Mouse (Mus musculus): Measurements from ENCODE around the gene Baiap2l2. TPM values are rescaled to one million over a fixed set of nuclear protein-coding genes. Genes with fewer than 3 reads are reported as not detected.

Baiap2l2 gene
- polyA plus RNA-seq (2014; fragmentation: Nextera tagmentation; extraction: Ambion mirVana): 6.1 and 10.3 TPM in 2 replicates

DNA sequence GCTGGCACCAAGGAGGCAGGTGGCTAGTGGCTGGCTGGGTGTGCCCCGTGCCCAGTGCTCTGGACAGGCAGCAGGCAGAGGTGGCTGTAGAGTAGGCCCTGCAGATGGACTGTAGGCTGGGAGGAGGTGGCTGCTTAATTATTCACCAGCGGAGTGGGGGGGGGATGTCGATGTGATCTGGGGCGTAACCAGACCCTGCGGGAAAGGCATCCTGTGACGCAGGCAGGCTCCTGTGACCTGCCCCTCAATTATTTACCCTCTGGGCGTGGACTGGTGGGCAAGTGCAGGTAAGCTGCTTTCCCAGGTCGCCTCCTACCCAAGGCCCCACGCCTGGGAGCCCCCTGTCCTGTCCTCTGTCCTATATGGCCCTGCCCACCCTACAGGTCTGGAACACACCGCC lies at the start of gene Baiap2l2:
TSS of gene Baiap2l2 (minus strand) at position 139 of the 400 bp plus-strand sequence.
- H3K27ac ChIP-seq (ENCODE audit: low read depth, low read length): no peak within 1 kb of the TSS
- H3K9me3 ChIP-seq (ENCODE audit: control insufficient read depth, low read length): no peaks in the 10 kb centered on the region
- H3K36me3 ChIP-seq (ENCODE audit: control insufficient read depth, insufficient read depth, low read length): peaks cover 9% of the 10 kb centered on the region
- no peaks in the 10 kb centered on the region for H3K27me3 ChIP-seq (ENCODE audit: control insufficient read depth, insufficient read depth, low read length)
- H3K9ac ChIP-seq (ENCODE audit: low read depth, low read length): no peak within 1 kb of the TSS; the same call in 1 of the 2 replicates
- no peak within 1 kb of the TSS for H3K4me2 ChIP-seq (replicated peaks; ENCODE audit: low read depth, low read length)
- H3K4me1 ChIP-seq (ENCODE audit: control insufficient read depth, insufficient read depth, low read length): 0 out of 2 replicates have a peak, but pooled peaks cover 9% of the 10 kb centered on the region
- peak; percentile 80 for ATAC-seq (ENCODE audit: low FRiP score, low TSS enrichment)
- 45% methylated on average over 10 of the region's 10 CpGs for WGBS
- no peak within 1 kb of the TSS for H3K4me3 ChIP-seq (ENCODE audit: low read length)

- no peaks in the 10 kb centered on the region for H3K27me3 ChIP-seq (ENCODE audit: control insufficient read depth, insufficient read depth, low read length)
- 59% methylated on average over 4 of the region's 4 CpGs for WGBS
- H3K4me2 ChIP-seq (replicated peaks; ENCODE audit: low read depth, low read length): no peak overlapping the region
- H3K36me3 ChIP-seq (ENCODE audit: control insufficient read depth, insufficient read depth, low read length): no peaks in the 10 kb centered on the region
- ATAC-seq (ENCODE audit: low FRiP score, low TSS enrichment): no peak
- no peak overlapping the region for H3K4me3 ChIP-seq (ENCODE audit: low read length)
- no peaks in the 10 kb centered on the region for H3K9me3 ChIP-seq (ENCODE audit: control insufficient read depth, low read length)
- H3K27ac ChIP-seq (ENCODE audit: low read depth, low read length): no peak overlapping the region
- no peaks in the 10 kb centered on the region for H3K4me1 ChIP-seq (ENCODE audit: control insufficient read depth, insufficient read depth, low read length)
- no peak overlapping the region for H3K9ac ChIP-seq (ENCODE audit: low read depth, low read length)
Measured at GRCm38 (mm10) chr15:79333409-79333808, 48.1 kb upstream of the Baiap2l2 start.

DNA sequence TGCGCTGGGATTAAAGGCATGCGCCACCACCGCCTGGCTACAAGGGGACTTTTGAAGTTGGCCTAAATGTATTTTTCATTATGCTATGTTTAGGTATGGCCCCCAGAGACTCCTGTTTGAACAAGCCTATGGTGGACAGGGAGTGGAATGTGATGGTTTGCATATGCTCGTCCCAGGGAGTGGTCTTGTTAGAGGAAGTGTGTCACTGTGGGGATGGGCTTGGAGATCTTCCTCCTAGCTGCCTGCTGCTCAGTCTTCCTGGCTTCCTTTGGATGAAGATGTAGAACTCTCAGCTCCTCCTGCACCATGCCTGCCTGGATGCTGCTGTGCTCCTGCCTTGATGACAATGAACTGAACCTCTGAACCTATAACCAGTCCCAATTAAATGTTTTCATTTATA lies 45.2 kb upstream of the Baiap2l2 start:
- Histone ChIP-seq H3K4me2 (replicated peaks; ENCODE audit: low read depth, low read length) (no peak overlapping the region), H3K9me3 (ENCODE audit: control insufficient read depth, low read length) (no peaks in the 10 kb centered on the region), H3K36me3 (ENCODE audit: control insufficient read depth, insufficient read depth, low read length) (no peaks in the 10 kb centered on the region), H3K27me3 (ENCODE audit: control insufficient read depth, insufficient read depth, low read length) (no peaks in the 10 kb centered on the region), H3K4me1 (ENCODE audit: control insufficient read depth, insufficient read depth, low read length) (peaks cover 18% of the 10 kb centered on the region), H3K27ac (ENCODE audit: low read depth, low read length) (no peak overlapping the region), H3K9ac (ENCODE audit: low read depth, low read length) (no peak overlapping the region), H3K4me3 (ENCODE audit: low read length) (no peak overlapping the region)
- 56% methylated on average over 4 of the region's 4 CpGs for WGBS
- ATAC-seq (ENCODE audit: low FRiP score, low TSS enrichment): no peak

DNA sequence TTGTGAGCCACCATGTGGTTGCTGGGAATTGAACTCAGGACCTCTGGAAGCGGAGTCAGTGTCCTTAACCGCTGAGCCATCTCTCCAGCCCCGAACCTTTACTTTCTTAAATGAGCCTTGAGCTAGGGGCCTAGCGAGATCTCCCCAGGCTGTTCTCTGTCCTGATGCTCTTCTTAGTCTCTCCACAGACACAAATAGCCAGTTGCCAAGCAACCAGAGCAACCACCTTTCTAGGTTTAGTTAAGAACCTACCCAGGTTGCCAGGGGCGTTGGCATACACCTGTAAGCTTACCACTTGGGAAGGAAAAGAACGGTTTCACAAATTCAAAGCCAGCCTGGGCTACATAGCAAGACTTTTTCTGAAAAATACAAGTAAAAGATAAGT lies 44.6 kb upstream of the Baiap2l2 start:
- H3K4me1 ChIP-seq (ENCODE audit: control insufficient read depth, insufficient read depth, low read length): peaks cover 18% of the 10 kb centered on the region
- no peak overlapping the region for H3K4me2 ChIP-seq (replicated peaks; ENCODE audit: low read depth, low read length)
- H3K4me3 ChIP-seq (ENCODE audit: low read length): no peak overlapping the region
- H3K36me3 ChIP-seq (ENCODE audit: control insufficient read depth, insufficient read depth, low read length): no peaks in the 10 kb centered on the region
- H3K9me3 ChIP-seq (ENCODE audit: control insufficient read depth, low read length): no peaks in the 10 kb centered on the region
- H3K27me3 ChIP-seq (ENCODE audit: control insufficient read depth, insufficient read depth, low read length): no peaks in the 10 kb centered on the region
- no peak for ATAC-seq (ENCODE audit: low FRiP score, low TSS enrichment)
- WGBS: 91% methylated on average over 6 of the region's 6 CpGs
- H3K27ac ChIP-seq (ENCODE audit: low read depth, low read length): 0 out of 2 replicates have a peak overlapping the region, but pooled peaks have one; percentile 47
- H3K9ac ChIP-seq (ENCODE audit: low read depth, low read length): no peak overlapping the region

DNA sequence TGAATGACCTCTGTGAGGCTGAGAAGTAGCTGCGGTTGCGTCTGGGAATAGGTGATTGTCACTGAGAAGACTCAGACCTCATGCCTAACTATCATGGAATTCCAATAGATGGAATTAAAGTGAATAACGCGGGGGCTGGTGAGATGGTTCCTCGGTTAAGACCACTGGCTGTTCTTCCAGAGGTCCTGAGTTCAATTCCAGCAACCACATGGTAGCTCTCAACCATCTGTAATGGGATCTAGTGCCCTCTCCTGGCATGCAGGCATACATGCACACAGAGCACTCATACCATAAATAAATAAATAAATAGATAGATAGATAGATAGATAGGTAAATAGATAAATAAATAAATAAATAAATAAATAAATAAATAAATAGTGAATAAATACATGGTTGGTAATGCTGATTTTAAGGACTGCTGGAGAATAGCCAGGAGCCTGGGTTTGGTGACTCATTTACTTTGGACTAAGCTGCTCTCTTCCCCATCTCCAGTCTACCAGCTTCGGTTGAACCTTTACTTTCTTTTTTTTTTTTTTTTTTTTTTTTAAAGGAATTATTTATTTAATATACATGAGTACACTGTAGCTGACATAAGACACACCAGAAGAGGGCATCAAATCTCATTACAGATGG lies 44.1 kb upstream of the Baiap2l2 start:
- no peaks in the 10 kb centered on the region for H3K27me3 ChIP-seq (ENCODE audit: control insufficient read depth, insufficient read depth, low read length)
- no peak overlapping the region for H3K4me2 ChIP-seq (replicated peaks; ENCODE audit: low read depth, low read length)
- ATAC-seq (ENCODE audit: low FRiP score, low TSS enrichment): no peak
- WGBS: 96% methylated on average over 6 of the region's 6 CpGs
- no peaks in the 10 kb centered on the region for H3K9me3 ChIP-seq (ENCODE audit: control insufficient read depth, low read length)
- H3K36me3 ChIP-seq (ENCODE audit: control insufficient read depth, insufficient read depth, low read length): no peaks in the 10 kb centered on the region
- no peak overlapping the region for H3K4me3 ChIP-seq (ENCODE audit: low read length)
- no peak overlapping the region for H3K9ac ChIP-seq (ENCODE audit: low read depth, low read length)
- H3K4me1 ChIP-seq (ENCODE audit: control insufficient read depth, insufficient read depth, low read length): peaks cover 18% of the 10 kb centered on the region
- H3K27ac ChIP-seq (ENCODE audit: low read depth, low read length): no peak overlapping the region

DNA sequence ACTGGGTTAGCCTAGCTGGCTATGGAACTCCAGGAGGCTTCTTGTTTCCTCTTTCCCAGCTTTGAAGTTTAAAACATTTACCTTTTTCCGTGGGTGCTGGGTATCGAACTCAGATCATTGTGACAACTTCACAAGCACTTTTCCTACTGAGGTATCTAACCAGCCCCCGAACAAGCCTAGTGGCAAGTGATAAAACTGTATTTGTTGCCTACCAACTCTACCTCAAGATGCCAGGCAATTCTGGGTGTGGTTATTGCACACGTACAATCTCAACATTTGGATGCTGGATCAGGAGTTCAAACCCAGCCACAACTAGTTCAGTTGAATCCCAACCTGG lies 43.6 kb upstream of the Baiap2l2 start:
- Histone ChIP-seq H3K4me2 (replicated peaks; ENCODE audit: low read depth, low read length) (peak overlapping the region; percentile 89), H3K4me1 (ENCODE audit: control insufficient read depth, insufficient read depth, low read length) (peaks cover 18% of the 10 kb centered on the region), H3K9ac (ENCODE audit: low read depth, low read length) (no peak overlapping the region), H3K9me3 (ENCODE audit: control insufficient read depth, low read length) (no peaks in the 10 kb centered on the region), H3K27ac (ENCODE audit: low read depth, low read length) (peak overlapping the region; percentile 78; the same call in 1 of the 2 replicates), H3K4me3 (ENCODE audit: low read length) (peak overlapping the region; percentile 66; the same call in 1 of the 2 replicates), H3K36me3 (ENCODE audit: control insufficient read depth, insufficient read depth, low read length) (no peaks in the 10 kb centered on the region), H3K27me3 (ENCODE audit: control insufficient read depth, insufficient read depth, low read length) (no peaks in the 10 kb centered on the region)
- 92% methylated on average over 4 of the region's 4 CpGs for WGBS
- no peak for ATAC-seq (ENCODE audit: low FRiP score, low TSS enrichment)

DNA sequence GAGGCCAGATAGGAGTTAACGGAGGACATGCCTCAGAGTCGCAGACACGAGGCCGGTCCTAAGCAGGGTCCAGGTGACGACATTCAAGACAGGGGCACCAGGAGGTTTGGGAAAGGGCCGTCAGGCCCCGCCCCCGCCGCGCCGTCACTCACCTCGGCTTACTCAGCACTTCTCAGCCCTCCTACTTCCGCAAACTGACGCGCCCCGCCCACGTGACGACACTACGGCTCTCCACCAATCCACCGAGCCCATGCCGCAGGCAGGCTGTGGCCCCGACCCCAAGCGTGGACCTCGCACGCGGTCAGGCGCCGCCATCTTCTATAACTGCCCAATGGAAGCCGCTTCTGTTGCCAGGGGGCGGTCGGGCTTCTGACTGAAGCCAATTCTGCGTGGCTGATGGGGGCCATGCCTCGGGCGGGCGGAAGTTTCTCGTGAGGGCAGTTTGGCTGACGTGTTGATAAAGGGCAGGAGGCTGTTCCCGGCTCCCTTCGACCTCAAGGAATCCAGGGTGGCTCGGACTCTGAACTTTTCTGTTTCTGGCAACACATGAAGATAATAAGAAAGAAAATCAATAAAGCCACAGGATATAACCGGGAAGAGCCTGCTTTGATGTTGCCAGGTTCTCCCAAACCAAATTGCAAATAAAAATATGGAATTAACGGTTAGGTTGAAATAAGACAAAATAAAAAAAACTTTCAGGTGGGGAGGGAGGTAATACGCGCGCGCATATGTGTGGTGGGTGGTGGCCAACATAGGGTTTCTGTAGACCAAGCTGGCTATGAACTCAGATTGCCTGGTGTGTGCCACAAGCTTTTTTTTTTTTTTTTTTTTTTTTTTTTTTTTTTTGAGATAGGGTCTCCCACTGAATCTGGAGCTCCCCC lies 43.0 kb upstream of the Baiap2l2 start, which contains the start of gene Pla2g6:
TSS of gene Pla2g6 (minus strand) at position 333 of the 881 bp plus-strand sequence.
- peak within 1 kb of the TSS; percentile 71 for H3K9ac ChIP-seq (ENCODE audit: low read depth, low read length)
- H3K27ac ChIP-seq (ENCODE audit: low read depth, low read length): peak within 1 kb of the TSS; percentile 88
- peak; percentile 97 for ATAC-seq (ENCODE audit: low FRiP score, low TSS enrichment)
- WGBS: 3% methylated on average over 46 of the region's 46 CpGs
- no peaks in the 10 kb centered on the region for H3K9me3 ChIP-seq (ENCODE audit: control insufficient read depth, low read length)
- H3K4me2 ChIP-seq (replicated peaks; ENCODE audit: low read depth, low read length): peak within 1 kb of the TSS; percentile 89
- H3K27me3 ChIP-seq (ENCODE audit: control insufficient read depth, insufficient read depth, low read length): no peaks in the 10 kb centered on the region
- peak within 1 kb of the TSS; percentile 66 for H3K4me3 ChIP-seq (ENCODE audit: low read length)
- H3K36me3 ChIP-seq (ENCODE audit: control insufficient read depth, insufficient read depth, low read length): no peaks in the 10 kb centered on the region
- peaks cover 18% of the 10 kb centered on the region for H3K4me1 ChIP-seq (ENCODE audit: control insufficient read depth, insufficient read depth, low read length)

GRCm38 (mm10) chr15:79326971-79327961 lies 41.9 kb upstream of the Baiap2l2 start:
- peaks cover 22% of the 10 kb centered on the region for H3K4me1 ChIP-seq (ENCODE audit: control insufficient read depth, insufficient read depth, low read length)
- no peaks in the 10 kb centered on the region for H3K36me3 ChIP-seq (ENCODE audit: control insufficient read depth, insufficient read depth, low read length)
- no peaks in the 10 kb centered on the region for H3K9me3 ChIP-seq (ENCODE audit: control insufficient read depth, low read length)
- no peaks in the 10 kb centered on the region for H3K27me3 ChIP-seq (ENCODE audit: control insufficient read depth, insufficient read depth, low read length)
- H3K4me2 ChIP-seq (replicated peaks; ENCODE audit: low read depth, low read length): peak overlapping the region; percentile 89
- H3K4me3 ChIP-seq (ENCODE audit: low read length): peak overlapping the region; percentile 66
- peak overlapping the region; percentile 71 for H3K9ac ChIP-seq (ENCODE audit: low read depth, low read length)
- 11% methylated on average over 20 of the region's 20 CpGs for WGBS
- 0 out of 2 replicates have a peak, but pooled peaks have one; percentile 18 for ATAC-seq (ENCODE audit: low FRiP score, low TSS enrichment)
- peak overlapping the region; percentile 88 for H3K27ac ChIP-seq (ENCODE audit: low read depth, low read length)

Data from kidney, embryonic 14.5 days (tissue).